Mouse (Mus musculus): ENCODE measurements around the gene Ano3. TPM values are rescaled to one million over a fixed set of nuclear protein-coding genes. Genes with fewer than 3 reads are reported as not detected.
A peak's percentile ranks its signal among the peaks of the same experiment; 100 is the strongest.

The Ano3 gene
- polyA plus RNA-seq, 1 experiment, result 42.7 TPM

DNA sequence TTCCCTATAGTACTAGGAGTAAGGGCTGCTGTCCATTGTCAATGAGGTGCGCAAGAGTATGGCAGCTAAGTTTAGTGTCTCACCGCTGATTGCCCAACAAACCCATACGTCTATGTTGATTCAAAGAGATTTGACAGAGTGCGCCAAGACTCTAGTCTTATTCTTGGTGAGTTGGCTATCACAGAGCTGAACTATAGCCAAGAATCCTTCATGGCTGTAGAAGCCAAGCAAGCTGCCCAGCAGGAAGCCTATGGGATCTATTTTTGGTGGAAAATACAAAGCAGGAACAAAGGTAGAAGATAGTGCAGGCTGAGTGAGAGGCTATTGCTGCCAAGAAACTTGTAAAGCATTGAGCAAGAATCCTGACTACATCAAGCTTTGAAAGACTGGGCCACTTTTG, 87.3 kb downstream of the Ano3 start:
- H3K4me3 ChIP-seq (ENCODE audit: insufficient read depth, low read length), result no peak overlapping the region
- no peak overlapping the region for H3K27ac ChIP-seq (ENCODE audit: insufficient read depth, low read length)
- no peak for TF ChIP-seq POLR2A (IDR thresholded peaks at IDR 0.05; ENCODE audit: extremely low read depth, insufficient read depth, low read length)
- TF ChIP-seq CTCF (IDR thresholded peaks at IDR 0.05; ENCODE audit: extremely low read depth, insufficient read depth, low read length), result no peak
- H3K4me1 ChIP-seq (ENCODE audit: control insufficient read depth, insufficient read depth, low read length), result no peaks in the 10 kb centered on the region

GRCm38 (mm10) chr2:110839559-110840243, 111.0 kb downstream of the Ano3 start:
- Histone ChIP-seq H3K4me3 (ENCODE audit: insufficient read depth, low read length) (peak overlapping the region; percentile 26; the same call in 1 of the 2 replicates), H3K4me1 (ENCODE audit: control insufficient read depth, insufficient read depth, low read length) (no peaks in the 10 kb centered on the region; the same call in 1 of the 2 replicates), H3K27ac (ENCODE audit: insufficient read depth, low read length) (no peak overlapping the region)
- no peak for TF ChIP-seq CTCF (IDR thresholded peaks at IDR 0.05; ENCODE audit: extremely low read depth, insufficient read depth, low read length)
- no peak for TF ChIP-seq POLR2A (IDR thresholded peaks at IDR 0.05; ENCODE audit: extremely low read depth, insufficient read depth, low read length)

DNA sequence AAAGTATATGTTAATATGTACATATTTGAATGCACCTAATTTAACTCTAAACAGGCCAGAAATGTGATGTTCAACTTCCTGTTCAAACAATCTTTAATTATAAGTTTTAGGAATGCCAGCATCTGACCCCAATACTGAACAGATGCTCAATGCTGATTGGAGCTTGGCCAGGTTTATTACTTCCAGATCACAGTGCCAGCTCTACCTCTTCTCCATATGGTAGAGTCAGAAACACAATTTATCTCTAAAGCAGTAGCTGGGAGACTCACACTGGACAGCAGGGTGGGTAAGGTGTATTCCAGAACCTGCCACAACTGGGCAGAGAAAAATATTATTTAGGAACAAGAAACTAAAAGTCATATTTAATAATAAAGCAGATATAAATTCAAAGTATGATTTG, 134.5 kb downstream of the Ano3 start:
- Histone ChIP-seq H3K27ac (ENCODE audit: insufficient read depth, low read length) (no peak overlapping the region), H3K4me3 (ENCODE audit: insufficient read depth, low read length) (no peak overlapping the region), H3K4me1 (ENCODE audit: control insufficient read depth, insufficient read depth, low read length) (no peaks in the 10 kb centered on the region; the same call in 1 of the 2 replicates)
- no peak for TF ChIP-seq POLR2A (IDR thresholded peaks at IDR 0.05; ENCODE audit: extremely low read depth, insufficient read depth, low read length)
- no peak for TF ChIP-seq CTCF (IDR thresholded peaks at IDR 0.05; ENCODE audit: extremely low read depth, insufficient read depth, low read length)

DNA sequence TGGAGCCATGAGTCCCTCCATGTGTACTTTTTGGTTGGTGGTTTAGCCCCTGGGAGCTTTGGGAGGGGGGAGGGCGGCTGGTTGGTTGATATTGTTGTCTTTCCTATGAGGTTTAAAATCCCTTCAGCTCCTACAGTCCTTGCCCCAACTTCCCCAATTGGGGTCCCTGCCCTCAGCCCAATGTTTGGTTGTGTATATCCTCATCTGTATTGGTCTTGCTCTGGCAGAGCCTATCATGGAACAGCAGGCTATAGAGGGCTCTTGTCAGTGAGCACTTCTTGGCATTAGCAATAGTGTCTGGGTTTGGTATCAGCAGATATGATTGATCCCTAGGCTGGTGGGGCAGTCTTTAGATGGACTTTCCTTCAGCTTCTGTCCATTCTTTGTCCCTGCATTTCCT, 135.8 kb downstream of the Ano3 start:
- Histone ChIP-seq H3K4me1 (ENCODE audit: control insufficient read depth, insufficient read depth, low read length) (no peaks in the 10 kb centered on the region; the same call in 1 of the 2 replicates), H3K27ac (ENCODE audit: insufficient read depth, low read length) (no peak overlapping the region), H3K4me3 (ENCODE audit: insufficient read depth, low read length) (no peak overlapping the region)
- TF ChIP-seq CTCF (IDR thresholded peaks at IDR 0.05; ENCODE audit: extremely low read depth, insufficient read depth, low read length) (no peak), POLR2A (IDR thresholded peaks at IDR 0.05; ENCODE audit: extremely low read depth, insufficient read depth, low read length) (no peak)

DNA sequence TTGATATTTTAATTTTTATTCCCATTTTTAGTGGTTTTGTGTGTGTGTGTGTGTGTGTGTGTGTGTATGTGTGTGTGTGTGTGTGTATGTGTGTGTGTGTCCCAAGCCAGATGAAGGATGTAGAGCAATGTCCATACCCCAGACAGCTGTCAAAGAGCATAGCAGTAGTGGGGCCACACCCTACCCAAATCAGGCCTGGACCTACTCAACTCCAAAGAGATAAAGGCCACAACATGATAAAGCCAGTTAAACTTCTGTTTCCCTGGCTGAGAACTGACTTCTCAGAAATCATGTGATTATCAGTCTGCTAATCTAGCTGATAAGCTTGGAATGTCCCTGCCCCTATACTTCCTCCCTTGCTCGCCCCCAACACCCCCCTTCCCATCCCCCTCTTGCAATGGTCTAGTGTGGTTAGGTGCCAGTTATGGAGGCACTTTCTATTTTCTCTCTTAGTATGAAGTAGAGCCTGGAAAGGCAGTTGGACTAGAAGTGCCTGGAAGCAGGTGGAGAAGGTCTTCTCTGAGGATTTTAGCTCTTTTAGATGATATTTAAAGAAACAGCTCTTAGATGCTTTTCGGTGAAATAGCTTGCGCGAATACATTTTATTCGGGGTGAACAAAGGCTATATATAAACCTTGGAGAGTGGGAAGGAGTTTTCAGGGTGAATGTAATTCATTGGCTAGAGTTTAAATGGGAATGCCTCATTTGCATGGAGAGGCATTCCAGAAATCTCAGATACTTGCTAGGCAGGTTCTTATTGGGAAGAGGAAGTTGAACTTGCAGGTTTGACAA, 144.2 kb downstream of the Ano3 start:
- Histone ChIP-seq H3K27ac (ENCODE audit: insufficient read depth, low read length) (peak overlapping the region; percentile 60; the same call in 1 of the 2 replicates), H3K4me1 (ENCODE audit: control insufficient read depth, insufficient read depth, low read length) (peaks cover 1% of the 10 kb centered on the region; the same call in 1 of the 2 replicates), H3K4me3 (ENCODE audit: insufficient read depth, low read length) (no peak overlapping the region)
- TF ChIP-seq POLR2A (IDR thresholded peaks at IDR 0.05; ENCODE audit: extremely low read depth, insufficient read depth, low read length) (no peak), CTCF (IDR thresholded peaks at IDR 0.05; ENCODE audit: extremely low read depth, insufficient read depth, low read length) (no peak)

DNA sequence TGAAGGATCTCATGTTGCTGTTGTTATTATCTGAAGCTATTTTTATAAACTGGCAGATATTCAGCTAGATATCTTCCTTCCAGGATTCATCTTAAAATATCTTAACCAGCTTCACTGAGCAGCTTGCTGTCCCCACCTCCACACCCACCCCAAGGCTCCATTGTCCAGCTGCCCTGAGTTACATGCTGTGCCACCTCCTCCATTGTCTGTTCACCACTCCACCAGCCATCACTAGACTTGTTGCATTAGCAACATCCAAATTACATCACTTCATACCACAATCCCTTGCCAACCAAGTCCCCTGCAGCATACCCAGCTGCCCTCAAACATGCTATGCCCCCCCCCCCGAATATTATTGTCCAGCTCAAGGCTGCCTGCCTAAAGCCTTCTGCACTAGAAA, 154.8 kb downstream of the Ano3 start:
- TF ChIP-seq CTCF (IDR thresholded peaks at IDR 0.05; ENCODE audit: extremely low read depth, insufficient read depth, low read length), result no peak
- no peak for TF ChIP-seq POLR2A (IDR thresholded peaks at IDR 0.05; ENCODE audit: extremely low read depth, insufficient read depth, low read length)
- H3K27ac ChIP-seq (ENCODE audit: insufficient read depth, low read length), result no peak overlapping the region
- H3K4me1 ChIP-seq (ENCODE audit: control insufficient read depth, insufficient read depth, low read length), result peaks cover 1% of the 10 kb centered on the region; the same call in 1 of the 2 replicates
- no peak overlapping the region for H3K4me3 ChIP-seq (ENCODE audit: insufficient read depth, low read length)

GRCm38 (mm10) chr2:110795433-110795832, 155.3 kb downstream of the Ano3 start:
- Histone ChIP-seq H3K4me1 (ENCODE audit: control insufficient read depth, insufficient read depth, low read length) (peaks cover 1% of the 10 kb centered on the region; the same call in 1 of the 2 replicates), H3K27ac (ENCODE audit: insufficient read depth, low read length) (no peak overlapping the region), H3K4me3 (ENCODE audit: insufficient read depth, low read length) (no peak overlapping the region)
- TF ChIP-seq CTCF (IDR thresholded peaks at IDR 0.05; ENCODE audit: extremely low read depth, insufficient read depth, low read length) (no peak), POLR2A (IDR thresholded peaks at IDR 0.05; ENCODE audit: extremely low read depth, insufficient read depth, low read length) (no peak)

- Histone ChIP-seq H3K4me1 (ENCODE audit: control insufficient read depth, insufficient read depth, low read length) (no peaks in the 10 kb centered on the region), H3K4me3 (ENCODE audit: insufficient read depth, low read length) (no peak overlapping the region), H3K27ac (ENCODE audit: insufficient read depth, low read length) (no peak overlapping the region)
- TF ChIP-seq POLR2A (IDR thresholded peaks at IDR 0.05; ENCODE audit: extremely low read depth, insufficient read depth, low read length) (no peak), CTCF (IDR thresholded peaks at IDR 0.05; ENCODE audit: extremely low read depth, insufficient read depth, low read length) (no peak)
These were observed 163.3 kb downstream of the Ano3 start for GRCm38 (mm10) chr2:110787396-110787795.

DNA sequence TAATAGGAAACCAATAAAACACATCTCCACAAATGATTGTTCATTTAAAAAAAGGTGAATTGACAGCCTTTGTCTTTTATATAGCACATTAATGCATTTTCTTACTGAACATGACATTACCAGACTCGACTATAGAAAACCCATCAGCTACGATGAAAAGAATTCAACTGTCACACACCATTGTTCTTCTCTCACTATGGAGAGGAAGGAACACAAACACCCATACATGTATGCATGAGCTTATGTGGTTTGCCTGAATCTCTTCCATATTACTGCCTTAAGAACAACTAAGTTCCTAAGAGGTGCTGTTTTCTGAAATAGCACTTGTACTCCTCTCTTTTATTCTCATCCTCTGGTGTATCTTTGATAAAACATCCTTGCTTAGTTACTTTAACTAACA, 191.3 kb downstream of the Ano3 start:
- Histone ChIP-seq H3K4me3 (ENCODE audit: insufficient read depth, low read length) (no peak overlapping the region), H3K27ac (ENCODE audit: insufficient read depth, low read length) (no peak overlapping the region), H3K4me1 (ENCODE audit: control insufficient read depth, insufficient read depth, low read length) (no peaks in the 10 kb centered on the region)
- TF ChIP-seq POLR2A (IDR thresholded peaks at IDR 0.05; ENCODE audit: extremely low read depth, insufficient read depth, low read length) (no peak), CTCF (IDR thresholded peaks at IDR 0.05; ENCODE audit: extremely low read depth, insufficient read depth, low read length) (no peak)

Measured in cortical plate, adult 2 months (tissue).